Mouse (Mus musculus) CH12.LX (cell line): ENCODE measurements around the gene Lamc1. TPM values are rescaled to one million over a fixed set of nuclear protein-coding genes. Genes with fewer than 3 reads are reported as not detected.

Experiments used
- DNase-seq: peaks from one replicate; pipeline ENCODE4 v3.0.0-alpha.2; 2013; ENCODE audit errors: extremely low read depth
- H3K27ac ChIP-seq: 2 replicates; pipeline ENCODE4 v1.5.1; 2012; ENCODE audit warnings: low read depth, mild to moderate bottlenecking, control low read depth, moderate library complexity; ENCODE audit not compliant: insufficient read depth
- H3K27me3 ChIP-seq: replicated peaks from 2 replicates; pipeline ENCODE3; 2012; ENCODE audit warnings: inconsistent platforms
- H3K36me3 ChIP-seq, 2 experiments: replicated peaks in 1 of 2; 2 replicates each; pipeline versions ENCODE3 to v1.6.1; 2012; ENCODE audit warnings: inconsistent platforms in 1 of 2, low read length in 1 of 2, mild to moderate bottlenecking in 1 of 2, mixed read lengths in 1 of 2, moderate library complexity in 1 of 2; ENCODE audit not compliant: control insufficient read depth in 1 of 2, insufficient read depth in 1 of 2
- H3K4me1 ChIP-seq, 2 experiments: 2 replicates each; pipeline ENCODE4 v1.6.1; 2012; ENCODE audit warnings: inconsistent platforms in 1 of 2, moderate library complexity in 1 of 2; ENCODE audit not compliant: insufficient read depth in 2 of 2, control insufficient read depth in 1 of 2
- H3K4me2 ChIP-seq: 2 replicates; pipeline ENCODE4 v1.6.1; 2012; ENCODE audit warnings: low read depth, mild to moderate bottlenecking, control low read depth; ENCODE audit not compliant: poor library complexity, insufficient read depth, severe bottlenecking
- H3K4me3 ChIP-seq, 3 experiments: fragments of 150-350 bp in 1 of 3; sonication (generic) in 1 of 3; replicated peaks in 1 of 3; 2 replicates each; pipeline versions ENCODE3 to v1.5.1; 2011 to 2012; ENCODE audit warnings: low read depth in 2 of 3, low read length in 2 of 3, mild to moderate bottlenecking in 2 of 3, moderate library complexity in 2 of 3, control low read depth in 1 of 3, improper control_type of control experiment in 1 of 3, inconsistent platforms in 1 of 3, mixed read lengths in 1 of 3; ENCODE audit not compliant: poor library complexity in 1 of 3
- H3K79me2 ChIP-seq: replicated peaks from 2 replicates; pipeline ENCODE4 v1.6.1; 2012; ENCODE audit warnings: mild to moderate bottlenecking, moderate library complexity; ENCODE audit not compliant: control insufficient read depth, poor library complexity, insufficient read depth, severe bottlenecking; ENCODE audit errors: extremely low read depth
- H3K9ac ChIP-seq: 2 replicates; pipeline ENCODE4 v1.6.1; 2012; ENCODE audit warnings: low read depth, mild to moderate bottlenecking, control low read depth, moderate library complexity; ENCODE audit not compliant: insufficient read depth
- H3K9me3 ChIP-seq: replicated peaks from 2 replicates; pipeline ENCODE3; 2012; ENCODE audit warnings: low read length, inconsistent platforms, mixed read lengths
- CTCF ChIP-seq, 2 experiments: IDR thresholded peaks in 1 of 2; conservative IDR thresholded peaks in 1 of 2; 2 replicates each; pipeline ENCODE4 v1.5.1; 2011 to 2012; ENCODE audit warnings: low read depth in 2 of 2, low read length in 2 of 2, improper control_type of control experiment in 1 of 2, inconsistent platforms in 1 of 2, mild to moderate bottlenecking in 1 of 2, moderate library complexity in 1 of 2
- ELF1 ChIP-seq: IDR thresholded peaks from 2 replicates; pipeline ENCODE4 v1.6.1; 2014; ENCODE audit warnings: low read depth, mild to moderate bottlenecking, inconsistent platforms, low read length, improper control_type of control experiment
- EP300 ChIP-seq: IDR thresholded peaks from 2 replicates; pipeline ENCODE4 v1.6.1; 2011; ENCODE audit warnings: low read length, improper control_type of control experiment
- JUN ChIP-seq: IDR thresholded peaks from 2 replicates; pipeline ENCODE4 v1.6.1; 2011; ENCODE audit warnings: low read depth, mild to moderate bottlenecking, low read length, improper control_type of control experiment, moderate library complexity; ENCODE audit not compliant: insufficient read depth
- JUND ChIP-seq: conservative IDR thresholded peaks from 2 replicates; pipeline ENCODE4 v1.6.1; 2011; ENCODE audit warnings: low read depth, low read length, improper control_type of control experiment
- KAT2A ChIP-seq: IDR thresholded peaks from 2 replicates; pipeline ENCODE4 v1.6.1; 2012; ENCODE audit warnings: low read length, improper control_type of control experiment, inconsistent platforms; ENCODE audit not compliant: insufficient replicate concordance
- MAZ ChIP-seq: IDR thresholded peaks from 2 replicates; pipeline ENCODE4 v1.6.1; 2012; ENCODE audit warnings: low read depth, mild to moderate bottlenecking, inconsistent platforms, low read length, improper control_type of control experiment, moderate library complexity
- MEF2A ChIP-seq: IDR thresholded peaks from 2 replicates; pipeline ENCODE4 v1.6.1; 2014; ENCODE audit warnings: low read depth, mild to moderate bottlenecking, inconsistent platforms, low read length, improper control_type of control experiment, borderline replicate concordance
- NRF1 ChIP-seq: IDR thresholded peaks from 2 replicates; pipeline ENCODE4 v1.6.1; 2014; ENCODE audit warnings: low read depth, mild to moderate bottlenecking, inconsistent platforms, low read length, improper control_type of control experiment, moderate library complexity
- POLR2A ChIP-seq: IDR thresholded peaks from 2 replicates; pipeline ENCODE4 v1.6.1; 2011; ENCODE audit warnings: low read depth, mild to moderate bottlenecking, improper control_type of control experiment, low read length
- RAD21 ChIP-seq: IDR thresholded peaks from 2 replicates; pipeline ENCODE4 v1.6.1; 2011; ENCODE audit warnings: low read depth, mild to moderate bottlenecking, low read length, improper control_type of control experiment, moderate library complexity
- RCOR1 ChIP-seq: conservative IDR thresholded peaks from 2 replicates; pipeline ENCODE4 v1.6.1; 2012; ENCODE audit warnings: low read depth, mild to moderate bottlenecking, inconsistent platforms, low read length, improper control_type of control experiment
- SIN3A ChIP-seq: IDR thresholded peaks from 2 replicates; pipeline ENCODE4 v1.6.1; 2012; ENCODE audit warnings: low read length, improper control_type of control experiment, inconsistent platforms
- ZC3H11A ChIP-seq: IDR thresholded peaks from 2 replicates; pipeline ENCODE4 v1.6.1; 2012; ENCODE audit warnings: low read depth, mild to moderate bottlenecking, inconsistent platforms, low read length, improper control_type of control experiment
- ZKSCAN1 ChIP-seq: IDR thresholded peaks from 2 replicates; pipeline ENCODE4 v1.6.1; 2012; ENCODE audit warnings: low read depth, inconsistent platforms, low read length, improper control_type of control experiment, borderline replicate concordance
- ZMIZ1 ChIP-seq: IDR thresholded peaks from 2 replicates; pipeline ENCODE4 v1.6.1; 2012; ENCODE audit warnings: low read depth, mild to moderate bottlenecking, inconsistent platforms, low read length, improper control_type of control experiment
- dilution Hi-C: fragments of 300-500 bp; cut with MboI; formaldehyde crosslinking; loops from 2 replicates; pipeline ENCODE4 v1.14.3; 2020; ENCODE audit warnings: low sequenced_read_pairs; ENCODE audit not compliant: extremely low pct_unique_long_range_greater_than_20kb, extremely low pct_ligation_motif_present
- in situ Hi-C: fragments of 300-500 bp; cut with MboI; formaldehyde crosslinking; loops from 3 replicates; pipeline ENCODE4 v1.14.3; 2019; ENCODE audit warnings: low sequenced_read_pairs, low pct_ligation_motif_present, low pct_unique_long_range_greater_than_20kb, mixed read lengths
- polyA plus RNA-seq: library from polyadenylated mRNA; unstranded; fragments of >175 nt; gene quantifications from 2 replicates; pipeline ENCODE4 v1.2.1, GENCODE M21; 2012; ENCODE audit warnings: low read depth; ENCODE audit not compliant: insufficient read length
- total RNA-seq, 2 experiments: library from RNA; depleted of rRNA; stranded (reverse); fragments of 300-350 nt in 1 of 2; fragments of >200 nt in 1 of 2; gene quantifications; 2 replicates each; pipeline ENCODE4 v1.2.3; 2012 to 2014

Lamc1 gene
- total and polyA plus RNA-seq, 3 experiments: 5.7 to 16.7 (median 10.5) TPM

- Histone ChIP-seq H3K4me1 (peaks cover 0 to 6% of the 10 kb centered on the region in 2 experiments; a peak in 2 of 4 replicates), H3K9ac (no peak overlapping the region), H3K27ac (no peak overlapping the region), H3K27me3 (no peaks in the 10 kb centered on the region), H3K79me2 (no peaks in the 10 kb centered on the region; the same call in 1 of the 2 replicates), H3K36me3 (peaks cover 0 to 23% of the 10 kb centered on the region in 2 experiments), H3K4me3 (no peak overlapping the region), H3K4me2 (no peak overlapping the region), H3K9me3 (no peaks in the 10 kb centered on the region)
- DNase-seq: no peak
- dilution Hi-C loops: no loop called here
- in situ Hi-C loops: no loop called here
- TF ChIP-seq SIN3A (no peak), NRF1 (no peak), RAD21 (no peak), POLR2A (no peak)
Measured at GRCm38 (mm10) chr1:153318741-153319140, 13.8 kb downstream of the Lamc1 start.

GRCm38 (mm10) chr1:153318287-153318686 lies 14.3 kb downstream of the Lamc1 start:
- TF ChIP-seq JUN: no peak
- no peak for TF ChIP-seq KAT2A
- TF ChIP-seq MAZ: no peak
- TF ChIP-seq ZC3H11A: no peak
- TF ChIP-seq RCOR1: no peak
- TF ChIP-seq EP300: no peak
- no peak for TF ChIP-seq JUND
- no peak for TF ChIP-seq MEF2A
- TF ChIP-seq ZKSCAN1: no peak
- no peak for TF ChIP-seq CTCF (conservative IDR thresholded peaks at IDR 0.05 in 1 of 2, IDR thresholded peaks at IDR 0.05 in 1 of 2; ENCODE audit: low read depth in 2 of 2, low read length in 2 of 2)
- TF ChIP-seq ZMIZ1: no peak
- TF ChIP-seq ELF1: no peak
- no peak for TF ChIP-seq SIN3A
- Histone ChIP-seq H3K9ac (no peak overlapping the region), H3K9me3 (no peaks in the 10 kb centered on the region), H3K4me3 (no peak overlapping the region), H3K27ac (no peak overlapping the region), H3K4me1 (peaks cover 0 to 6% of the 10 kb centered on the region in 2 experiments; a peak in 2 of 4 replicates), H3K36me3 (peaks cover 0 to 22% of the 10 kb centered on the region in 2 experiments), H3K79me2 (no peaks in the 10 kb centered on the region; the same call in 1 of the 2 replicates), H3K27me3 (no peaks in the 10 kb centered on the region), H3K4me2 (no peak overlapping the region)
- no peak for DNase-seq
- in situ Hi-C loops: no loop called here
- dilution Hi-C loops: no loop called here
